Mouse (Mus musculus) MEL (cell line): Measurements from ENCODE around the gene Dnajc5.

Source experiments
- CTCF ChIP-seq, 3 experiments: IDR thresholded peaks in 2 of 3; conservative IDR thresholded peaks in 1 of 3; 2 replicates each; pipeline ENCODE4 v1.5.1; 2011 to 2012; ENCODE audit warnings: low read length in 3 of 3, low read depth in 2 of 3, mild to moderate bottlenecking in 2 of 3, improper control_type of control experiment in 1 of 3, inconsistent platforms in 1 of 3, mixed read lengths in 1 of 3, moderate library complexity in 1 of 3; ENCODE audit not compliant: control insufficient read depth in 1 of 3, insufficient read depth in 1 of 3, poor library complexity in 1 of 3, severe bottlenecking in 1 of 3
- E2F4 ChIP-seq: IDR thresholded peaks from 2 replicates; pipeline ENCODE4 v1.6.1; 2011; ENCODE audit warnings: low read depth, low read length, improper control_type of control experiment, borderline replicate concordance
- ELF1 ChIP-seq: IDR thresholded peaks from 2 replicates; pipeline ENCODE4 v1.6.1; 2014; ENCODE audit warnings: low read depth, mild to moderate bottlenecking, inconsistent platforms, low read length, improper control_type of control experiment, moderate library complexity
- GATA1 ChIP-seq: IDR thresholded peaks from 2 replicates; pipeline ENCODE4 v1.6.1; 2011; ENCODE audit warnings: low read depth, low read length, improper control_type of control experiment
- MEF2A ChIP-seq: IDR thresholded peaks from 2 replicates; pipeline ENCODE4 v1.6.1; 2014; ENCODE audit warnings: low read depth, mild to moderate bottlenecking, inconsistent platforms, low read length, improper control_type of control experiment; ENCODE audit not compliant: poor library complexity, insufficient replicate concordance, severe bottlenecking; ENCODE audit errors: extremely low read depth
- MYC ChIP-seq: IDR thresholded peaks from 2 replicates; pipeline ENCODE4 v1.6.1; 2011; ENCODE audit warnings: low read depth, mild to moderate bottlenecking, low read length, improper control_type of control experiment, moderate library complexity
- POLR2A ChIP-seq, 2 experiments: IDR thresholded peaks; 2 replicates each; pipeline ENCODE4 v1.6.1; 2011 to 2012; ENCODE audit warnings: low read length in 2 of 2, mild to moderate bottlenecking in 2 of 2, control low read depth in 1 of 2, improper control_type of control experiment in 1 of 2, low read depth in 1 of 2, moderate library complexity in 1 of 2; ENCODE audit not compliant: control insufficient read depth in 1 of 2, insufficient read depth in 1 of 2, poor library complexity in 1 of 2
- POLR2AphosphoS2 ChIP-seq: IDR thresholded peaks from 2 replicates; pipeline ENCODE4 v1.6.1; 2011; ENCODE audit warnings: low read length, improper control_type of control experiment
- POLR2AphosphoS5 ChIP-seq: IDR thresholded peaks from 2 replicates; pipeline ENCODE4 v1.6.1; 2012; ENCODE audit warnings: low read depth, borderline replicate concordance, mild to moderate bottlenecking, inconsistent platforms, low read length, moderate library complexity, mixed read lengths
- TAL1 ChIP-seq: IDR thresholded peaks from 2 replicates; pipeline ENCODE4 v1.6.1; 2012; ENCODE audit warnings: mild to moderate bottlenecking, inconsistent platforms, low read length, moderate library complexity, mixed read lengths
- USF1 ChIP-seq: IDR thresholded peaks from 2 replicates; pipeline ENCODE4 v1.6.1; 2014; ENCODE audit warnings: low read depth, mild to moderate bottlenecking, inconsistent platforms, low read length, improper control_type of control experiment, moderate library complexity
- ZC3H11A ChIP-seq: IDR thresholded peaks from 2 replicates; pipeline ENCODE4 v1.6.1; 2012; ENCODE audit warnings: low read depth, mild to moderate bottlenecking, inconsistent platforms, low read length, improper control_type of control experiment

GRCm38 (mm10) chr2:181574921-181575545 lies 54.7 kb downstream of the Dnajc5 start:
- TF ChIP-seq E2F4: no peak
- no peak for TF ChIP-seq MEF2A
- TF ChIP-seq MYC: no peak
- no peak for TF ChIP-seq CTCF (IDR thresholded peaks at IDR 0.05 in 2 of 3, conservative IDR thresholded peaks at IDR 0.05 in 1 of 3; ENCODE audit: control insufficient read depth in 1 of 3, insufficient read depth in 1 of 3, low read depth in 2 of 3, low read length in 3 of 3, poor library complexity in 1 of 3, severe bottlenecking in 1 of 3)
- TF ChIP-seq TAL1: no peak
- no peak for TF ChIP-seq POLR2AphosphoS2
- TF ChIP-seq USF1: no peak
- no peak for TF ChIP-seq ZC3H11A
- no peak for TF ChIP-seq POLR2AphosphoS5
- TF ChIP-seq GATA1: no peak
- no peak for TF ChIP-seq POLR2A (IDR thresholded peaks at IDR 0.05; ENCODE audit: control insufficient read depth in 1 of 2, insufficient read depth in 1 of 2, low read depth in 1 of 2, low read length in 2 of 2, poor library complexity in 1 of 2)
- TF ChIP-seq ELF1: no peak
